Mouse (Mus musculus): ENCODE results near the gene Brd3os.

The Brd3os gene

GRCm38 (mm10) chr2:27421293-27422068 is 20.6 kb upstream of the Brd3os start:
- no peak for DNase-seq

GRCm38 (mm10) chr2:27423596-27423995 is 18.5 kb upstream of the Brd3os start:
- DNase-seq: no peak

- peak in 1 of 2 experiments; percentile 24 for DNase-seq
Measured at GRCm38 (mm10) chr2:27425161-27425611, 16.9 kb upstream of the Brd3os start.

- peak; percentile 39 to 47 for DNase-seq
Measured at GRCm38 (mm10) chr2:27425751-27426405, 16.2 kb upstream of the Brd3os start.

- DNase-seq: no peak
Measured at GRCm38 (mm10) chr2:27426406-27426854, 15.7 kb upstream of the Brd3os start.

- DNase-seq: peak; percentile 94 to 95
Measured at GRCm38 (mm10) chr2:27426855-27427457, 15.2 kb upstream of the Brd3os start, which contains the start of gene Vav2. Gene Vav2, minus strand, starts transcription at chr2:27427033.

- peak; percentile 67 to 73 for DNase-seq
Measured at GRCm38 (mm10) chr2:27428071-27428470, 14.1 kb upstream of the Brd3os start.

- DNase-seq: no peak
Measured at GRCm38 (mm10) chr2:27430621-27431020, 11.5 kb upstream of the Brd3os start.

- peak in 1 of 2 experiments; percentile 48 for DNase-seq
Measured at GRCm38 (mm10) chr2:27432599-27432998, 9.5 kb upstream of the Brd3os start.

GRCm38 (mm10) chr2:27437876-27438275 is 4.2 kb upstream of the Brd3os start:
- DNase-seq: no peak

- peak in 1 of 2 experiments; percentile 41 for DNase-seq
Measured at GRCm38 (mm10) chr2:27438281-27438680, 3.8 kb upstream of the Brd3os start.

GRCm38 (mm10) chr2:27442708-27443449 is 755 bp downstream of the Brd3os start:
- no peak for DNase-seq

GRCm38 (mm10) chr2:27443450-27443708 is 1.3 kb downstream of the Brd3os start:
- no peak for DNase-seq

- DNase-seq: no peak
Measured at GRCm38 (mm10) chr2:27445910-27446309, 3.8 kb downstream of the Brd3os start.

GRCm38 (mm10) chr2:27446812-27447211 is 4.7 kb downstream of the Brd3os start:
- DNase-seq: no peak

GRCm38 (mm10) chr2:27447782-27448181 is 5.7 kb downstream of the Brd3os start:
- DNase-seq: no peak

- DNase-seq: no peak
Measured at GRCm38 (mm10) chr2:27450226-27450625, 8.1 kb downstream of the Brd3os start.

GRCm38 (mm10) chr2:27459735-27460134 is 17.6 kb downstream of the Brd3os start:
- no peak for DNase-seq

GRCm38 (mm10) chr2:27460163-27460562 is 18.0 kb downstream of the Brd3os start:
- DNase-seq: no peak

- DNase-seq: no peak
Measured at GRCm38 (mm10) chr2:27460651-27461050, 18.5 kb downstream of the Brd3os start.

- DNase-seq: no peak
Measured at GRCm38 (mm10) chr2:27461881-27462660, 19.9 kb downstream of the Brd3os start.

- DNase-seq: no peak
Measured at GRCm38 (mm10) chr2:27462901-27463300, 20.8 kb downstream of the Brd3os start.

All from thymus, adult 18-20 months (tissue).